Mouse (Mus musculus): ENCODE measurements around the gene Tube1. TPM values are rescaled to one million over a fixed set of nuclear protein-coding genes. Genes with fewer than 3 reads are reported as not detected.

The Tube1 gene
- polyA plus RNA-seq, 1 experiment = 2.1 TPM

DNA sequence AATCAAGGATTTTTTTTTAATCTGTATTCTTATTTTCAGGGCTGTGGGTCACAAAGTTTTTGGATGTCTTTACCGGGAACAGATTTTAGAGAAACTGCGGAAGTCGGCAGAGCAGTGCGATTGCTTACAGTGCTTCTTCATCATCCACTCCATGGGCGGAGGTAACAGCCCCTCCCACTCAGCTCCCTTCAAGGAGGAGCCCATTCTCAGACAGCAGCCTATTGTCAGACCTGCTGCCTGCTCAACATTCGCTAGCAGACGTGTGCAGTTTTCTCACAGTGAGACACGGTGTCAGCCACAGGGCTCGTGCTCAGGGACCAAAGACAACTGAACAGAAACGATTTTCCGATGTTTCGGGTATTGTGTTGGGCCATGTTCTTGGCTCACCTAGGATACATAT is 8.4 kb downstream of the Tube1 start:
- TF ChIP-seq E2F4 (IDR thresholded peaks at IDR 0.05; ENCODE audit: insufficient read depth) (no peak), USF1 (IDR thresholded peaks at IDR 0.05; ENCODE audit: low read depth) (no peak), POLR2AphosphoS2 (IDR thresholded peaks at IDR 0.05; ENCODE audit: insufficient read length, low read depth) (no peak), TCF12 (IDR thresholded peaks at IDR 0.05; ENCODE audit: insufficient read depth, poor library complexity, severe bottlenecking) (no peak), MYOD1 (IDR thresholded peaks at IDR 0.05; ENCODE audit: control insufficient read depth in 1 of 3, insufficient read length in 2 of 3, low read depth in 2 of 3) (no peak), POLR2A (IDR thresholded peaks at IDR 0.05; ENCODE audit: insufficient read length, low read depth) (no peak), MYOG (IDR thresholded peaks at IDR 0.05; ENCODE audit: control insufficient read depth in 1 of 3, insufficient read depth in 1 of 3, insufficient read length in 2 of 3, low read depth in 2 of 3) (no peak), SRF (IDR thresholded peaks at IDR 0.05; ENCODE audit: control insufficient read depth, insufficient read length, low read depth) (no peak), MAX (IDR thresholded peaks at IDR 0.05; ENCODE audit: low read depth) (no peak), CEBPB (IDR thresholded peaks at IDR 0.05; ENCODE audit: insufficient read depth, poor library complexity, severe bottlenecking) (no peak)
- Histone ChIP-seq H3K79me2 (ENCODE audit: control insufficient read depth, insufficient read depth) (no peaks in the 10 kb centered on the region), H3K27me3 (ENCODE audit: control insufficient read depth, insufficient read depth, insufficient read length) (no peaks in the 10 kb centered on the region), H3ac (ENCODE audit: control insufficient read depth, insufficient read length) (no peak overlapping the region), H3K4me3 (no peak overlapping the region), H3K36me3 (ENCODE audit: control insufficient read depth, insufficient read depth) (peaks cover 34% of the 10 kb centered on the region), H3K4me2 (ENCODE audit: low read depth) (no peak overlapping the region)

DNA sequence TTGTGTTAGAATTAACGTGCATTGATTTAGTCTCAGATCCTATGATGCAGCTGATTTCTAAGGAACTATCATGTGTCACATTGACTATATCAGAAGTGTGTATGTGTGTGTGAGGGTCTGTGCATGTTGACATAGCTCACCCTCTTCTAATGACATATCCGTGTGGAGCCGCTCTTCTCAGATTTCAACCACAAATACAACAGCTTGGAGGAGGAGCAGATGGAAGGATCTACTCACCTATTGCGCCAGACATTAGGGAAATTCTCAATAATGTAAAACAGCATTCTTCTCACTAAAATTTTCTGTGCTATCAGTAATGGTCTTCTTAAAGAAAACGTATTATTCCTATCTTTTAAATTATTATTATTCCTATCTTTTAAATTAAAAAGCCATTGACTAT is 22.9 kb downstream of the Tube1 start:
- Histone ChIP-seq H3K79me2 (ENCODE audit: control insufficient read depth, insufficient read depth) (no peaks in the 10 kb centered on the region), H3K4me3 (no peak overlapping the region), H3K4me2 (ENCODE audit: low read depth) (no peak overlapping the region), H3ac (ENCODE audit: control insufficient read depth, insufficient read length) (no peak overlapping the region), H3K27me3 (ENCODE audit: control insufficient read depth, insufficient read depth, insufficient read length) (no peaks in the 10 kb centered on the region), H3K36me3 (ENCODE audit: control insufficient read depth, insufficient read depth) (no peaks in the 10 kb centered on the region)
- TF ChIP-seq TCF3 (IDR thresholded peaks at IDR 0.05; ENCODE audit: insufficient read length, low read depth) = no peak
- no peak for TF ChIP-seq CEBPB (IDR thresholded peaks at IDR 0.05; ENCODE audit: insufficient read depth, poor library complexity, severe bottlenecking)
- no peak for TF ChIP-seq E2F4 (IDR thresholded peaks at IDR 0.05; ENCODE audit: insufficient read depth)
- no peak for TF ChIP-seq MYOG (IDR thresholded peaks at IDR 0.05; ENCODE audit: control insufficient read depth in 1 of 3, insufficient read depth in 1 of 3, insufficient read length in 2 of 3, low read depth in 2 of 3)
- no peak for TF ChIP-seq SRF (IDR thresholded peaks at IDR 0.05; ENCODE audit: control insufficient read depth, insufficient read length, low read depth)
- no peak for TF ChIP-seq REST (IDR thresholded peaks at IDR 0.05; ENCODE audit: insufficient read depth, insufficient read length)
- TF ChIP-seq MYOD1 (IDR thresholded peaks at IDR 0.05; ENCODE audit: control insufficient read depth in 1 of 3, insufficient read length in 2 of 3, low read depth in 2 of 3) = no peak
- TF ChIP-seq MAX (IDR thresholded peaks at IDR 0.05; ENCODE audit: low read depth) = no peak
- no peak for TF ChIP-seq POLR2A (IDR thresholded peaks at IDR 0.05; ENCODE audit: insufficient read length, low read depth)
- no peak for TF ChIP-seq USF1 (IDR thresholded peaks at IDR 0.05; ENCODE audit: low read depth)
- TF ChIP-seq POLR2AphosphoS2 (IDR thresholded peaks at IDR 0.05; ENCODE audit: insufficient read length, low read depth) = no peak
- no peak for TF ChIP-seq TCF12 (IDR thresholded peaks at IDR 0.05; ENCODE audit: insufficient read depth, poor library complexity, severe bottlenecking)

DNA sequence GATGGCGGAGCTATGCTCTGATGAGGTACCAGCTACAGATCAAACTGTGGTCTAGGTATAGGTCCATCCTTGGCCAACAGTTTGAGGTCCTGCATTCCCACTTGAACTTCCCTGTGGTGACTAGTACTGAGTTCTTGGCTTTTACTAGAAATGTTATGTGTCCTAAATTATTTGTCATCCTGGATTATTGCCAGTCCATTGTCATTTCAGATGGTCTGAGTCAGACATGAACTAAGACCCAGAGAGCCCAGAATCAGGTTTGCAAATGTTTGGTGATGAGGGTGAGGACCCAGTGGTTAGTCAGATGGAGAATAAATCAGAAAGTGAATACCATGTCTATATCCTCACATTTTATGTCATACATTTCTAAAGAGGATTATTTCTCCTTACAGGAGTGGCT is 23.5 kb downstream of the Tube1 start:
- Histone ChIP-seq H3ac (ENCODE audit: control insufficient read depth, insufficient read length) (no peak overlapping the region), H3K79me2 (ENCODE audit: control insufficient read depth, insufficient read depth) (no peaks in the 10 kb centered on the region), H3K27me3 (ENCODE audit: control insufficient read depth, insufficient read depth, insufficient read length) (no peaks in the 10 kb centered on the region), H3K36me3 (ENCODE audit: control insufficient read depth, insufficient read depth) (no peaks in the 10 kb centered on the region), H3K4me3 (no peak overlapping the region), H3K4me2 (ENCODE audit: low read depth) (no peak overlapping the region)
- TF ChIP-seq E2F4 (IDR thresholded peaks at IDR 0.05; ENCODE audit: insufficient read depth) (no peak), TCF3 (IDR thresholded peaks at IDR 0.05; ENCODE audit: insufficient read length, low read depth) (no peak), MYOD1 (IDR thresholded peaks at IDR 0.05; ENCODE audit: control insufficient read depth in 1 of 3, insufficient read length in 2 of 3, low read depth in 2 of 3) (no peak), MYOG (IDR thresholded peaks at IDR 0.05; ENCODE audit: control insufficient read depth in 1 of 3, insufficient read depth in 1 of 3, insufficient read length in 2 of 3, low read depth in 2 of 3) (no peak), MAX (IDR thresholded peaks at IDR 0.05; ENCODE audit: low read depth) (no peak), CEBPB (IDR thresholded peaks at IDR 0.05; ENCODE audit: insufficient read depth, poor library complexity, severe bottlenecking) (no peak), SRF (IDR thresholded peaks at IDR 0.05; ENCODE audit: control insufficient read depth, insufficient read length, low read depth) (no peak), USF1 (IDR thresholded peaks at IDR 0.05; ENCODE audit: low read depth) (no peak), POLR2A (IDR thresholded peaks at IDR 0.05; ENCODE audit: insufficient read length, low read depth) (no peak), REST (IDR thresholded peaks at IDR 0.05; ENCODE audit: insufficient read depth, insufficient read length) (no peak), POLR2AphosphoS2 (IDR thresholded peaks at IDR 0.05; ENCODE audit: insufficient read length, low read depth) (no peak), TCF12 (IDR thresholded peaks at IDR 0.05; ENCODE audit: insufficient read depth, poor library complexity, severe bottlenecking) (no peak)

DNA sequence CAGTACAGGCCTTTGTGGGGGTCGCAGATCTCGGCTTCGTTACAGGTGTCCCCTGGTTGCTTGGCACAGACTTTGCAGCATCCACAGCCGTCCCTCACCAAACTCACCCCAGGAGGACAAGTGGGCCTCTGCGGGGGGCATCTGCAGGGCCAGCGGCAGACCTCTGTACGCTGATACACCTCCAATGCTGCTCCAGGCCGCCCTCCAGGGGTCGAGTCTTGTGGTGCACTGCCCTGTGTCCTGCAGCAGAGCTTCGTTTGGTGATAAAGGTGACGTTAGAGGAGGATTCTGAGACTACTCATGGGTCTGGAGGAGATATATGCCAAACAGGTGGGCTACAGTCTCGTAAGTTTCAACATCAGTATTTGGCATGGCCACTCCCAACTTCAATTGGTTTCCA is 24.5 kb downstream of the Tube1 start:
- H3K4me2 ChIP-seq (ENCODE audit: low read depth) = no peak overlapping the region
- TF ChIP-seq CEBPB (IDR thresholded peaks at IDR 0.05; ENCODE audit: insufficient read depth, poor library complexity, severe bottlenecking) (no peak), POLR2A (IDR thresholded peaks at IDR 0.05; ENCODE audit: insufficient read length, low read depth) (no peak), POLR2AphosphoS2 (IDR thresholded peaks at IDR 0.05; ENCODE audit: insufficient read length, low read depth) (no peak), MYOG (IDR thresholded peaks at IDR 0.05; ENCODE audit: control insufficient read depth in 1 of 3, insufficient read depth in 1 of 3, insufficient read length in 2 of 3, low read depth in 2 of 3) (no peak), E2F4 (IDR thresholded peaks at IDR 0.05; ENCODE audit: insufficient read depth) (no peak), TCF12 (IDR thresholded peaks at IDR 0.05; ENCODE audit: insufficient read depth, poor library complexity, severe bottlenecking) (no peak), USF1 (IDR thresholded peaks at IDR 0.05; ENCODE audit: low read depth) (no peak), SRF (IDR thresholded peaks at IDR 0.05; ENCODE audit: control insufficient read depth, insufficient read length, low read depth) (no peak), MAX (IDR thresholded peaks at IDR 0.05; ENCODE audit: low read depth) (no peak), MYOD1 (IDR thresholded peaks at IDR 0.05; ENCODE audit: control insufficient read depth in 1 of 3, insufficient read length in 2 of 3, low read depth in 2 of 3) (no peak)
- no peak overlapping the region for H3ac ChIP-seq (ENCODE audit: control insufficient read depth, insufficient read length)
- H3K27me3 ChIP-seq (ENCODE audit: control insufficient read depth, insufficient read depth, insufficient read length) = no peaks in the 10 kb centered on the region
- H3K79me2 ChIP-seq (ENCODE audit: control insufficient read depth, insufficient read depth) = no peaks in the 10 kb centered on the region
- H3K4me3 ChIP-seq = no peak overlapping the region
- H3K36me3 ChIP-seq (ENCODE audit: control insufficient read depth, insufficient read depth) = no peaks in the 10 kb centered on the region

Measured in myocyte (in vitro differentiated cells).